Mouse (Mus musculus): ENCODE data around the gene Cfap57. TPM values are rescaled to one million over a fixed set of nuclear protein-coding genes. Genes with fewer than 3 reads are reported as not detected.

Gene Cfap57
- under 1 TPM; 0.41 to 0.84 TPM for total RNA-seq (2021)
- long read RNA-seq, partial matches to known transcripts, result 0 of 1 reads
- long read RNA-seq, other reads (novel, unspliced or antisense), result 1 of 1 reads

- peak; percentile 85 to 95 for DNase-seq (ENCODE audit: low spot score in 2 of 2)
Observed at GRCm38 (mm10) chr4:118620279-118620966, at the start of gene Cfap57, which contains the start of gene Ebna1bp2. Gene Cfap57 (minus strand): TSS chr4:118620777. Gene Ebna1bp2 (plus strand): TSS chr4:118620799.

- DNase-seq (ENCODE audit: low spot score in 2 of 2), result no peak
Observed at GRCm38 (mm10) chr4:118658652-118659051, 38.1 kb upstream of the Cfap57 start, which contains the start of gene Olfr62. Gene Olfr62 (plus strand): TSS chr4:118658952.

GRCm38 (mm10) chr4:118645234-118645633, 24.7 kb upstream of the Cfap57 start:
- DNase-seq (ENCODE audit: low spot score in 2 of 2), result peak; percentile 32 to 69

GRCm38 (mm10) chr4:118642346-118643190, 22.0 kb upstream of the Cfap57 start:
- peak in 1 of 2 experiments; percentile 17 for DNase-seq (ENCODE audit: low spot score in 2 of 2)

- DNase-seq (ENCODE audit: low spot score in 2 of 2), result no peak
Observed at GRCm38 (mm10) chr4:118630261-118630660, 9.7 kb upstream of the Cfap57 start.

- no peak for DNase-seq (ENCODE audit: low spot score in 2 of 2)
Observed at GRCm38 (mm10) chr4:118621781-118622180, 1.2 kb upstream of the Cfap57 start.

GRCm38 (mm10) chr4:118620967-118621320, 367 bp upstream of the Cfap57 start:
- DNase-seq (ENCODE audit: low spot score in 2 of 2), result no peak

- no peak for DNase-seq (ENCODE audit: low spot score in 2 of 2)
Observed at GRCm38 (mm10) chr4:118615412-118615811, 5.2 kb downstream of the Cfap57 start.

GRCm38 (mm10) chr4:118612619-118613018, 8.0 kb downstream of the Cfap57 start:
- no peak for DNase-seq (ENCODE audit: low spot score in 2 of 2)

GRCm38 (mm10) chr4:118609836-118610235, 10.7 kb downstream of the Cfap57 start:
- DNase-seq (ENCODE audit: low spot score in 2 of 2), result no peak

GRCm38 (mm10) chr4:118604065-118604464, 16.5 kb downstream of the Cfap57 start:
- DNase-seq (ENCODE audit: low spot score in 2 of 2), result no peak

GRCm38 (mm10) chr4:118589733-118590130, 30.8 kb downstream of the Cfap57 start:
- DNase-seq (ENCODE audit: low spot score in 2 of 2), result no peak

GRCm38 (mm10) chr4:118589053-118589732, 31.4 kb downstream of the Cfap57 start:
- no peak for DNase-seq (ENCODE audit: low spot score in 2 of 2)

GRCm38 (mm10) chr4:118582629-118583028, 37.9 kb downstream of the Cfap57 start:
- DNase-seq (ENCODE audit: low spot score in 2 of 2), result no peak

GRCm38 (mm10) chr4:118581508-118581907, 39.1 kb downstream of the Cfap57 start:
- no peak for DNase-seq (ENCODE audit: low spot score in 2 of 2)

- DNase-seq (ENCODE audit: low spot score in 2 of 2), result peak; percentile 10 to 49
Observed at GRCm38 (mm10) chr4:118579313-118579712, 41.3 kb downstream of the Cfap57 start.

- DNase-seq (ENCODE audit: low spot score in 2 of 2), result peak; percentile 76 to 93
Observed at GRCm38 (mm10) chr4:118576097-118576496, 44.5 kb downstream of the Cfap57 start.

- peak; percentile 25 to 47 for DNase-seq (ENCODE audit: low spot score in 2 of 2)
Observed at GRCm38 (mm10) chr4:118571441-118571840, 49.1 kb downstream of the Cfap57 start.

GRCm38 (mm10) chr4:118569320-118569719, 51.3 kb downstream of the Cfap57 start:
- DNase-seq (ENCODE audit: low spot score in 2 of 2), result no peak

- DNase-seq (ENCODE audit: low spot score in 2 of 2), result no peak
Observed at GRCm38 (mm10) chr4:118568709-118569108, 51.9 kb downstream of the Cfap57 start.

GRCm38 (mm10) chr4:118566161-118566676, 54.4 kb downstream of the Cfap57 start:
- peak; percentile 25 to 73 for DNase-seq (ENCODE audit: low spot score in 2 of 2)

All from layer of hippocampus, adult 18-20 months (tissue).